Comparison of ENCODE assay signal across 28 mouse cellular contexts in genomic region chr4:58605941-58606340, GRCm38 (mm10). TPM values are rescaled to one million over a fixed set of nuclear protein-coding genes. Genes with fewer than 3 reads are reported as not detected.
A peak's percentile ranks its signal among the peaks of the same experiment; 100 is the strongest.
DNase-seq lines count a peak whose midpoint lies in the region; ATAC-seq lines count a peak whose summit lies in the region.
"Had no signal": no experiment of that assay in that cellular context is flagged by ENCODE, and none has a peak within 500 bp of the region (broad histone marks: within the 10 kb centered on the region; RNA-seq: fewer than 3 reads in every experiment).

No protein-coding gene starts in this region.

- DNase-seq in frontal cortex, postnatal 14 days (ENCODE audit: low spot score in 2 of 2) = no peak
- DNase-seq in heart, adult 8-10 months (ENCODE audit: low spot score) = peak; percentile 47
- peak; percentile 29 for DNase-seq in lung, postnatal 25 days (ENCODE audit: low spot score)
- DNase-seq in lung, postnatal 4 days = no peak
- no peak for DNase-seq in cerebellum, postnatal 14 days
- DNase-seq: adrenal gland, postnatal 10 days; cerebellum, adult 8-10 months; cerebellum, postnatal 36 days; gastrocnemius, postnatal 14 days; kidney, adult 9 months; kidney, postnatal 10 days; layer of hippocampus, postnatal 36 days; right cerebral cortex, postnatal 25 days; spleen, adult 18-20 months; thymus, postnatal 25 days had no signal

- H3K9me3 ChIP-seq in heart, embryonic 12.5 days (replicated peaks) = no peaks in the 10 kb centered on the region; the same call in 1 of the 2 replicates
- H3K9me3 ChIP-seq: embryonic facial prominence, embryonic 12.5 days; forebrain, embryonic 10.5 days; forebrain, embryonic 15.5 days; liver, embryonic 15.5 days had no signal

- no peak overlapping the region for H3K4me3 ChIP-seq in heart, embryonic 12.5 days
- H3K4me3 ChIP-seq: embryonic facial prominence, embryonic 12.5 days; forebrain, embryonic 10.5 days; forebrain, embryonic 15.5 days; heart, embryonic 13.5 days; liver, embryonic 15.5 days had no signal

- no peak overlapping the region for H3K9ac ChIP-seq in heart, embryonic 12.5 days
- H3K9ac ChIP-seq: embryonic facial prominence, embryonic 12.5 days; forebrain, embryonic 15.5 days; heart, embryonic 13.5 days; hindbrain, embryonic 14.5 days; liver, embryonic 15.5 days had no signal

- H3K27me3 ChIP-seq in heart, embryonic 12.5 days (replicated peaks) = no peaks in the 10 kb centered on the region
- H3K27me3 ChIP-seq: embryonic facial prominence, embryonic 12.5 days; forebrain, embryonic 15.5 days; heart, embryonic 13.5 days; liver, embryonic 15.5 days; Patski had no signal

- no peak overlapping the region for H3K27ac ChIP-seq in heart, embryonic 12.5 days (ENCODE audit: poor library complexity, severe bottlenecking)
- H3K27ac ChIP-seq: embryonic facial prominence, embryonic 12.5 days; forebrain, embryonic 10.5 days; forebrain, embryonic 15.5 days; heart, embryonic 13.5 days; hindbrain, embryonic 14.5 days; liver, embryonic 15.5 days had no signal

- peaks cover 3% of the 10 kb centered on the region; the same call in 1 of the 2 replicates for H3K4me1 ChIP-seq in heart, embryonic 12.5 days (replicated peaks)
- H3K4me1 ChIP-seq: embryonic facial prominence, embryonic 12.5 days; forebrain, embryonic 10.5 days; forebrain, embryonic 15.5 days; liver, embryonic 15.5 days had no signal

- no peak overlapping the region for H3K4me2 ChIP-seq in heart, embryonic 12.5 days
- H3K4me2 ChIP-seq: embryonic facial prominence, embryonic 12.5 days; forebrain, embryonic 15.5 days; heart, embryonic 13.5 days; hindbrain, embryonic 14.5 days; liver, embryonic 15.5 days; midbrain, embryonic 11.5 days had no signal

- WGBS in heart, embryonic 12.5 days = 34% methylated on average over 3 of the region's 3 CpGs

- no peaks in the 10 kb centered on the region for H3K36me3 ChIP-seq in heart, embryonic 12.5 days
- H3K36me3 ChIP-seq: embryonic facial prominence, embryonic 12.5 days; forebrain, embryonic 10.5 days; forebrain, embryonic 15.5 days; G1E; heart, embryonic 13.5 days; liver, embryonic 15.5 days had no signal

- peak; percentile 44; the same call in 1 of the 2 replicates for ATAC-seq in frontal cortex, adult (ENCODE audit: low TSS enrichment)
- no peak for ATAC-seq in heart, embryonic 12.5 days (ENCODE audit: insufficient number of reproducible peaks, low FRiP score)
- ATAC-seq: forebrain, embryonic 15.5 days; intestine, postnatal 0 days; midbrain, embryonic 16.5 days; Patski had no signal

RNA-seq across cellular contexts. Expression of gene Lpar1, which starts 52.2 kb away (rescaled TPM):
- total RNA-seq in heart, adult 8-10 months (2022) = 1 to 10 TPM; 5.8 to 8.2 (median 7.0) TPM
- 14.8 and 16.5 TPM in 2 replicates for polyA plus RNA-seq in heart, embryonic 12.5 days (2016; fragmentation: Nextera tagmentation; extraction: Ambion mirVana)
- polyA plus RNA-seq: G1E had no signal

Comparison
In these comparisons a context has a peak if more than half of its experiments do, and no peak if none do; other contexts are left out.
1. DNase-seq: peak in heart, adult 8-10 months (single experiment) and lung, postnatal 25 days (single experiment); none in frontal cortex, postnatal 14 days (0 of 2), lung, postnatal 4 days (0 of 2) and cerebellum, postnatal 14 days (0 of 2).